Mouse (Mus musculus): ENCODE data around the gene Dis3l2.
A peak's percentile ranks its signal among the peaks of the same experiment; 100 is the strongest.

The Dis3l2 gene

DNA sequence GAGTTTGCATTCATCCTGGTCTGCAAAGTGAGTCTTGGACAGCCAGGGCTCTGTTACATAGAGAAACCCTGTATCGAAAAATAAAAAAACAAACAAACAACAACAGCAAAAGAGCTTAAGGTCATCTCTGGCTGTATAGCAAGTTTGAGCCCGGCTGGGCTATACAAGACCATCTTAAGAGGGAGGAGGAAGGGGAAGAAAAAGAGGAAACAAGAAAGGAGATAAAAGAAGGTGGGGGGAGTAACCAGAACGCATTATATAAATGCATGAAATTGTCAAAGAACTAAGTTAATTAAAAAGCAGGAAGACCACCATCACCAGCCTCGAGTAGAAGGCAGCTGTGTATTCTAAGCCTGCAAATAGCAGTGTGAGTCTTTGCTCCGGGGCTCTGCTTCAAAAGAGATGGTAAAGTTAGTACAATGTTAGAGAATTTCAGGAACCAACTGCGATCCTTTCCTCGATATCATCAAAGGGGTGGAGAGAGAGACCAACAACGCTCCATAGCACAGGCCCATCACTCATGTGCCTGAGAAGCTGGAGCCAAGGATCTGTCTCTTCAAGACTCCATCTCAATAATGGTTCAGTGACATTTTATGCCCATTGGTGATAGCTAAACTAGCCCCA, 355.5 kb downstream of the Dis3l2 start:
- DNase-seq (ENCODE audit: extremely low spot score, low read depth, low spot score): no peak

DNA sequence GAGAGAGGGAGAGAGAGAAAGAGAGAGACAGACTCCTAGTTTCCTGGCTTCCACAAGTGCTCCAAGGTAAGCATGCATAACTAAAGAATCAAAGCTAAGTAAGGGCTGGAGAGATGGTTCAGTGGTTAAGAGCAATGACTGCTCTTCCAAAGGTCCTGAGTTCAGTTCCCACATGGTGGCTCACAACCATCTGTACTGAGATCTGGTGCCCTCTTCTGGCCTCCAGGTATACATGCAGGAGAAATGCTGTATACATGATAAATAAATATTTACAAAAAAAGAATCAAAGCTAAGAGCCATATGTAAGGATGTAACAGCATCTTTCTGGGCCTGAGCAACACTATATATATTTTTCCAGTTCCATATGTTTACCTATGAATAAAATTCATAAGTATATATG, 357.3 kb downstream of the Dis3l2 start:
- DNase-seq (ENCODE audit: extremely low spot score, low read depth, low spot score): no peak

- no peak for DNase-seq (ENCODE audit: extremely low spot score, low read depth, low spot score)
These were observed 367.1 kb downstream of the Dis3l2 start for GRCm38 (mm10) chr1:87070720-87071119.

DNA sequence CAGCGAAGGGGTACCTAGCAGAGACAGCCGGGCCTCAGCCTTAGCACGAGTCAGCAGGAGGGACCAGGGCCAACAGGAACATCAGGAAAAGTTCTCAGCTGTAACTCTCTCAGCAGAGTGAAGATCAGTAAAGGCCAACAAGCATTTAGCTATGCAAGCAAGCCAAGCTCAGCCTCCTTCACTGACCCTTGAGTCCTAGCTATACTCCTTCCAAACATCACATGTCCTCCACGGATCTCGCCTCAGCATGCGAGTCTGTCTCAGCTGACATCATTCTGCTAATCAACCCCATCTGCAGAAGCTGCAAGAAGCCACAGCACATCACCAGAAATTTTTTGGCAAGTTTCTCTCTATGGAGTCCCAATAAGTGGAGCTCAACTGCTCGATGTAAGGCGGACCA, 370.2 kb downstream of the Dis3l2 start:
- DNase-seq (ENCODE audit: extremely low spot score, low read depth, low spot score): no peak

- DNase-seq (ENCODE audit: extremely low spot score, low read depth, low spot score): no peak
These were observed 382.6 kb downstream of the Dis3l2 start for GRCm38 (mm10) chr1:87086196-87086595.

DNA sequence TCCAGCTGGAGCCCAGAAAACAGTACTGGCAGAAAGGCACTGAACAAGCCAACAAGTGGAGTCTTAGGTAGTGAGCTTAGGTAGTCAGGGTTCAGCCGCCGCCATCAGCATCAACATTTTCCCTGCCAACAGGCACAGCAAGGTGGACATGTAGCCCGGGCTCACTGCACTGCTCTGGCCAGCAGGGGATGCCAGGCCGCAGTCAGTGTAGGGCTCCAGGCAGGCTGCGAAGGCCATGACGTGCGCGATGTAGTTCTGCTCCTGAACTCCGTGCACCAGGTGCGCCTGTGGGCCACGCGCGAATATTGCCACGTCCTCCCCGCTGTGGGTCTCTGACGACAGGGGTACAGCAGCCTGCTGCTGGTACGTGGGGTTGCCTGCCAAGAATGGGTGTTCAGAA, 383.4 kb downstream of the Dis3l2 start:
- no peak for DNase-seq (ENCODE audit: extremely low spot score, low read depth, low spot score)

DNA sequence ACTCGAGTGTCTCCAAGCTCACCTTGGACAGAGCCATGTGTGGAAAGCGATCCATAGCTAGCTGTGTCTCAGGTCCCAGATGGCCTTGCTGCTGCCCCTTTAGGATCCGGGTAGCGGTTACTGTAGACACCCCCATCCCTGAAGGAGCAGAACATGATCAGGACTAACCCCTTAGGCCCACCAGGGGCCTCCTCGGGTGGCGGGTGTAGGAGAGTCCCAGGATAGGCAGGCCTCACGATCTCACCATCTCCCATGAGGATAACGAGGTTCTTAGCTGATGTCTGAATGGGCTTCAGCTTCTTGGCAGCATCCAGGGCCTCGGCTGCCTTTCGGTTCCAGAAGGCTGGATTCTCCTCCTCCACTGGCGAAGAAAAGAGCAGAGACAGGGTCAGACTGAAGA, 385.6 kb downstream of the Dis3l2 start:
- DNase-seq (ENCODE audit: extremely low spot score, low read depth, low spot score): no peak

- no peak for DNase-seq (ENCODE audit: extremely low spot score, low read depth, low spot score)
These were observed 386.2 kb downstream of the Dis3l2 start, which contains the start of gene Alppl2 for GRCm38 (mm10) chr1:87089828-87090227. Alppl2 (minus strand) TSS chr1:87089928.

DNA sequence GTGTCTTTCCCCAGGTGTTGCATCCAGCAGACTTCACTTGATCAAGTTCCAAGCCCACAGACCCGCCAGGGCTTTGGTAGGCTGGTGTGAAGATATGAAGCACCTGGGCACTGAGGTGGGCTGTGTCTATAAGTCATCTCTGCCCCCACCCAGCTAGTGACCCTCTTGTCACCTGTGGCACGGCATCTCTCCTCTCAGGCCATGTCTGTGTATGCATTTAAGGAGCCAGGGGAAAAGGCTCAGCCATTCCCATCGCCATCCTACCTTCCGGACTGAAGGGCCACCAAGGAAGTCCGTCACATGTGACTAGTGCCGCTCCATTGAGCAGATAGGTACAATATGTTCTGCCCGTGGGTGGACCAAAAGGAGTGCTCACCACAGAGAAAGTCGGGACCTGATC, 392.0 kb downstream of the Dis3l2 start:
- no peak for DNase-seq (ENCODE audit: extremely low spot score, low read depth, low spot score)

DNA sequence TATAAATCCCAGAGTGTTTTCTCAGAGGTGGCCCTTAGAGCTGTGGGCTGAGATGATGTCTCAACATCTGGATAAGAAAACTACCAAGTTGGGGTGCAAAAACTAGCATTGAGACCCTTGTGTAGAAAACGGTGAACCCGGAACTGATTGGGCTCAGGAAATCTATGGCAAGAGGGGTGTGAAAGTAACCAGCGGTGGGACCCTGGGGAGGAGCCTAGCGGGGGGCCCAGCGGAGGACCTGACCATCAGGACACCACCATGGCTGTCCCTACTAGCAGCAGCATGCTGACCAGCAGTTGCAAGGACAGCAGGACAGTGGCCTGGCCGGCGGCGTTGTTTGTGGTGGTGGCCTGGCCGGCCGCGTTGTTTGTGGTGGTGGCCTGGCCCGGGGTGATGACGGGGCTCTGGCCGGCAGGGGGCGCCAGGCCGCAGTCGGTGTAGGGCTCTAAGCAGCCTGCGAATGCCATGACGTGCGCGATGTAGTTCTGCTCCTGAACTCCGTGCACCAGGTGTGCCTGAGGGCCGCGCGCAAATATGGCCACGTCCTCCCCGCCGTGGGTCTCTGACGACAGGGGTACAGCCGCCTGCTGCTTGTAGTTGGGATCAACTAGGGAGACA, 394.9 kb downstream of the Dis3l2 start:
- peak; percentile 20 for DNase-seq (ENCODE audit: extremely low spot score, low read depth, low spot score)
